34 mouse cellular contexts compared by ENCODE assay signal in genomic region chr1:144746182-144746581, GRCm38 (mm10). TPM values are rescaled to one million over a fixed set of nuclear protein-coding genes. Genes with fewer than 3 reads are reported as not detected.
"Had no signal": no experiment of that assay in that cellular context is flagged by ENCODE, and none has a peak within 500 bp of the region (broad histone marks: within the 10 kb centered on the region; RNA-seq: fewer than 3 reads in every experiment).

No protein-coding gene starts in this region.

- ATAC-seq: hindbrain, embryonic 16.5 days; hindbrain, postnatal 0 days; inflammation-experienced regulatory T-cells, adult 6 months; intestine, embryonic 15.5 days; intestine, embryonic 16.5 days; intestine, postnatal 0 days had no signal

- H3K4me3 ChIP-seq: heart, embryonic 10.5 days; heart, embryonic 12.5 days; heart, embryonic 13.5 days; heart, embryonic 15.5 days; hindbrain, embryonic 10.5 days; hindbrain, embryonic 12.5 days; hindbrain, embryonic 13.5 days; hindbrain, embryonic 15.5 days; intestine, embryonic 15.5 days; kidney, embryonic 15.5 days; layer of hippocampus, adult 2 months had no signal

- H3K27ac ChIP-seq: heart, embryonic 10.5 days; heart, embryonic 13.5 days; heart, embryonic 15.5 days; hindbrain, embryonic 10.5 days; hindbrain, embryonic 12.5 days; hindbrain, embryonic 13.5 days; hindbrain, embryonic 14.5 days; hindbrain, embryonic 15.5 days; hindbrain, postnatal 0 days; intestine, embryonic 15.5 days; kidney, embryonic 15.5 days; kidney, postnatal 0 days; layer of hippocampus, adult 2 months had no signal

- DNase-seq: heart, postnatal 10 days; heart, postnatal 14 days; heart, postnatal 36 days; heart, postnatal 4 days; kidney, adult 11 months; kidney, adult 18-20 months; kidney, adult 2 months; kidney, adult 8-10 months; kidney, adult 9 months; kidney, postnatal 10 days; kidney, postnatal 14 days; kidney, postnatal 25 days; kidney, postnatal 36 days; kidney, postnatal 4 days; layer of hippocampus, adult 9-11 months; layer of hippocampus, postnatal 36 days had no signal

RNA-seq across cellular contexts. Expression of gene Rgs18, which starts 29.1 kb away (rescaled TPM):
- total RNA-seq: hindbrain, postnatal 0 days; layer of hippocampus, adult 2 months; layer of hippocampus, postnatal 36 days had no signal
